Mouse (Mus musculus) CH12.LX (cell line): ENCODE data around the gene Sar1b.

Experiments
- CHD1 ChIP-seq: IDR thresholded peaks from 2 replicates; pipeline ENCODE4 v1.6.1; 2012; ENCODE audit warnings: low read depth, low read length, improper control_type of control experiment, inconsistent platforms
- CTCF ChIP-seq, 2 experiments: IDR thresholded peaks in 1 of 2; conservative IDR thresholded peaks in 1 of 2; 2 replicates each; pipeline ENCODE4 v1.5.1; 2011 to 2012; ENCODE audit warnings: low read depth in 2 of 2, low read length in 2 of 2, improper control_type of control experiment in 1 of 2, inconsistent platforms in 1 of 2, mild to moderate bottlenecking in 1 of 2, moderate library complexity in 1 of 2
- EP300 ChIP-seq: IDR thresholded peaks from 2 replicates; pipeline ENCODE4 v1.6.1; 2011; ENCODE audit warnings: low read length, improper control_type of control experiment
- HCFC1 ChIP-seq: IDR thresholded peaks from 2 replicates; pipeline ENCODE4 v1.6.1; 2012; ENCODE audit warnings: low read depth, mild to moderate bottlenecking, inconsistent platforms, low read length, improper control_type of control experiment
- JUN ChIP-seq: IDR thresholded peaks from 2 replicates; pipeline ENCODE4 v1.6.1; 2011; ENCODE audit warnings: low read depth, mild to moderate bottlenecking, low read length, improper control_type of control experiment, moderate library complexity; ENCODE audit not compliant: insufficient read depth
- MAFK ChIP-seq: IDR thresholded peaks from 2 replicates; pipeline ENCODE4 v1.6.1; 2011; ENCODE audit warnings: low read length, improper control_type of control experiment; ENCODE audit not compliant: insufficient replicate concordance
- MEF2A ChIP-seq: IDR thresholded peaks from 2 replicates; pipeline ENCODE4 v1.6.1; 2014; ENCODE audit warnings: low read depth, mild to moderate bottlenecking, inconsistent platforms, low read length, improper control_type of control experiment, borderline replicate concordance
- POLR2A ChIP-seq: IDR thresholded peaks from 2 replicates; pipeline ENCODE4 v1.6.1; 2011; ENCODE audit warnings: low read depth, mild to moderate bottlenecking, improper control_type of control experiment, low read length
- TCF12 ChIP-seq: IDR thresholded peaks from 2 replicates; pipeline ENCODE4 v1.6.1; 2014; ENCODE audit warnings: low read depth, mild to moderate bottlenecking, inconsistent platforms, low read length, improper control_type of control experiment
- USF1 ChIP-seq: IDR thresholded peaks from 2 replicates; pipeline ENCODE4 v1.6.1; 2014; ENCODE audit warnings: low read depth, mild to moderate bottlenecking, inconsistent platforms, low read length, improper control_type of control experiment
- ZC3H11A ChIP-seq: IDR thresholded peaks from 2 replicates; pipeline ENCODE4 v1.6.1; 2012; ENCODE audit warnings: low read depth, mild to moderate bottlenecking, inconsistent platforms, low read length, improper control_type of control experiment
- ZKSCAN1 ChIP-seq: IDR thresholded peaks from 2 replicates; pipeline ENCODE4 v1.6.1; 2012; ENCODE audit warnings: low read depth, inconsistent platforms, low read length, improper control_type of control experiment, borderline replicate concordance
- ZMIZ1 ChIP-seq: IDR thresholded peaks from 2 replicates; pipeline ENCODE4 v1.6.1; 2012; ENCODE audit warnings: low read depth, mild to moderate bottlenecking, inconsistent platforms, low read length, improper control_type of control experiment

- TF ChIP-seq CTCF (conservative IDR thresholded peaks at IDR 0.05 in 1 of 2, IDR thresholded peaks at IDR 0.05 in 1 of 2; ENCODE audit: low read depth in 2 of 2, low read length in 2 of 2) (peak; percentile 80 to 89), JUN (no peak), POLR2A (no peak), MEF2A (peak; percentile 41; the same call in 1 of the 2 replicates), EP300 (0 out of 2 replicates have a peak, but pooled peaks have one; percentile 19), ZMIZ1 (no peak), ZC3H11A (peak; percentile 80), USF1 (no peak), CHD1 (no peak), TCF12 (peak; percentile 47; the same call in 1 of the 2 replicates), ZKSCAN1 (no peak), MAFK (no peak), HCFC1 (no peak)
Measured at GRCm38 (mm10) chr11:51820861-51821260, 57.4 kb downstream of the Sar1b start.
